Mouse (Mus musculus) megakaryocyte progenitor cell, adult 5-6 weeks (primary cell): ENCODE data around the gene Arnt. TPM values are rescaled to one million over a fixed set of nuclear protein-coding genes. Genes with fewer than 3 reads are reported as not detected.
"Not testable (repeated sequence)": the region's sequence is repeated elsewhere in the genome, so short reads cannot be mapped to it uniquely, and the experiment has no call there.

Source experiments
- ATAC-seq: replicated peaks from 2 replicates; pipeline ENCODE4 v1.8.0; 2016; ENCODE audit warnings: mild to moderate bottlenecking, moderate TSS enrichment, inconsistent platforms; ENCODE audit not compliant: poor library complexity
- total RNA-seq, 2 experiments: library from RNA; stranded (forward) in 1 of 2; stranded (reverse) in 1 of 2; fragments of 157-497, 149-512 nt in 1 of 2; fragments of 200-1000 nt in 1 of 2; gene quantifications; 2 replicates each; pipeline versions ENCODE4 v1.2.3 to v1.2.4; 2015 to 2017

The Arnt gene
- total RNA-seq, 2 experiments from 2014 or later: 14.7 to 23.6 TPM

- ATAC-seq: no peak
Measured at GRCm38 (mm10) chr3:95526111-95526510, 91.9 kb downstream of the Arnt start.

- no peak for ATAC-seq
Measured at GRCm38 (mm10) chr3:95526622-95527211, 92.5 kb downstream of the Arnt start, which contains the start of gene Ctss. Ctss (plus strand) TSS chr3:95526786.

GRCm38 (mm10) chr3:95529814-95530213 is 95.6 kb downstream of the Arnt start:
- ATAC-seq: peak; percentile 87

GRCm38 (mm10) chr3:95531025-95531424 is 96.8 kb downstream of the Arnt start:
- 0 out of 2 replicates have a peak, but pooled peaks have one; percentile 34 for ATAC-seq

- ATAC-seq: no peak
Measured at GRCm38 (mm10) chr3:95533364-95533763, 99.2 kb downstream of the Arnt start.

GRCm38 (mm10) chr3:95534927-95535326 is 100.7 kb downstream of the Arnt start:
- no peak for ATAC-seq

- no peak for ATAC-seq
Measured at GRCm38 (mm10) chr3:95538936-95539335, 104.7 kb downstream of the Arnt start.

GRCm38 (mm10) chr3:95539837-95540236 is 105.6 kb downstream of the Arnt start:
- ATAC-seq: no peak

- ATAC-seq: not testable (repeated sequence)
Measured at GRCm38 (mm10) chr3:95541186-95541585, 107.0 kb downstream of the Arnt start.

- 0 out of 2 replicates have a peak, but pooled peaks have one; percentile 31 for ATAC-seq
Measured at GRCm38 (mm10) chr3:95542171-95542570, 108.0 kb downstream of the Arnt start.

- no peak for ATAC-seq
Measured at GRCm38 (mm10) chr3:95542981-95543380, 108.8 kb downstream of the Arnt start.

Other genes with a start within 250 kb of the Arnt start
- 28.5 and 29.3 TPM in 2 replicates for gene Gabpb2, start 216.5 kb upstream of the Arnt start, total RNA-seq (2015)
- gene Gabpb2, start 216.5 kb upstream of the Arnt start, total RNA-seq (2017): 43.1 and 57.7 TPM in 2 replicates
- gene Cdc42se1, start 205.7 kb upstream of the Arnt start, total RNA-seq (2015): 56.2 and 56.7 TPM in 2 replicates
- gene Cdc42se1, start 205.7 kb upstream of the Arnt start, total RNA-seq (2017): 52.5 and 60.3 TPM in 2 replicates
- 4.6 and 5.8 TPM in 2 replicates for gene Mllt11, start 202.2 kb upstream of the Arnt start, total RNA-seq (2015)
- gene Mllt11, start 202.2 kb upstream of the Arnt start, total RNA-seq (2017): 4.9 and 5.5 TPM in 2 replicates
- gene Gm128, start 192.8 kb upstream of the Arnt start, total RNA-seq (2015): 1.0 and 1.4 TPM in 2 replicates
- gene Gm128, start 192.8 kb upstream of the Arnt start, total RNA-seq (2017): 0.34 and 0.46 TPM in 2 replicates
- not detected in 2 replicates for gene Bnipl, start 183.2 kb upstream of the Arnt start, total RNA-seq (2015)
- gene Bnipl, start 183.2 kb upstream of the Arnt start, total RNA-seq (2017): not detected in 2 replicates
- 30.9 and 33.2 TPM in 2 replicates for gene Mindy1, start 153.0 kb upstream of the Arnt start, total RNA-seq (2015)
- gene Mindy1, start 153.0 kb upstream of the Arnt start, total RNA-seq (2017): 22.7 and 23.6 TPM in 2 replicates
- gene Prune1, start 152.3 kb upstream of the Arnt start, total RNA-seq (2015): 14.8 and 15.2 TPM in 2 replicates
- gene Prune1, start 152.3 kb upstream of the Arnt start, total RNA-seq (2017): 7.8 and 11.8 TPM in 2 replicates
- 11.2 and 15.9 TPM in 2 replicates for gene Anxa9, start 127.2 kb upstream of the Arnt start, total RNA-seq (2015)
- 5.5 and 7.0 TPM in 2 replicates for gene Anxa9, start 127.2 kb upstream of the Arnt start, total RNA-seq (2017)
- gene Cers2, start 119.6 kb upstream of the Arnt start, total RNA-seq (2015): 193 and 203 TPM in 2 replicates
- gene Cers2, start 119.6 kb upstream of the Arnt start, total RNA-seq (2017): 91.3 and 98.4 TPM in 2 replicates
- 37.0 and 37.8 TPM in 2 replicates for gene Setdb1, start 77.2 kb upstream of the Arnt start, total RNA-seq (2015)
- 31.5 and 34.7 TPM in 2 replicates for gene Setdb1, start 77.2 kb upstream of the Arnt start, total RNA-seq (2017)
- gene 4930558C23Rik, start 31.5 kb upstream of the Arnt start, total RNA-seq (2015): not detected in 2 replicates
- not detected in 2 replicates for gene 4930558C23Rik, start 31.5 kb upstream of the Arnt start, total RNA-seq (2017)
- gene Ctsk, start 64.9 kb downstream of the Arnt start, total RNA-seq (2015): 0.17 and 0.49 TPM in 2 replicates
- not detected in 2 replicates for gene Ctsk, start 64.9 kb downstream of the Arnt start, total RNA-seq (2017)
- 43.7 and 64.7 TPM in 2 replicates for gene Ctss, start 92.4 kb downstream of the Arnt start, total RNA-seq (2015)
- 73.6 and 105 TPM in 2 replicates for gene Ctss, start 92.4 kb downstream of the Arnt start, total RNA-seq (2017)
- not detected in 2 replicates for gene Hormad1, start 125.3 kb downstream of the Arnt start, total RNA-seq (2015)
- not detected in 2 replicates for gene Hormad1, start 125.3 kb downstream of the Arnt start, total RNA-seq (2017)
- 57.3 and 60.3 TPM in 2 replicates for gene Golph3l, start 154.5 kb downstream of the Arnt start, total RNA-seq (2015)
- gene Golph3l, start 154.5 kb downstream of the Arnt start, total RNA-seq (2017): 40.0 and 66.2 TPM in 2 replicates
- gene Ensa, start 190.6 kb downstream of the Arnt start, total RNA-seq (2015): 32.6 and 37.1 TPM in 2 replicates
- gene Ensa, start 190.6 kb downstream of the Arnt start, total RNA-seq (2017): 49.7 and 66.8 TPM in 2 replicates
- 154 and 191 TPM in 2 replicates for gene Mcl1, start 224.4 kb downstream of the Arnt start, total RNA-seq (2015)
- gene Mcl1, start 224.4 kb downstream of the Arnt start, total RNA-seq (2017): 131 and 135 TPM in 2 replicates